Mouse (Mus musculus) brain, embryonic 14.5 days (tissue): ENCODE data around the gene Anln.

Source experiments
- CTCF ChIP-seq: fragments of 200-500 bp; IDR thresholded peaks from 2 replicates; pipeline ENCODE4 v1.5.1; 2012; ENCODE audit warnings: inconsistent platforms, mild to moderate bottlenecking, moderate library complexity, borderline replicate concordance; ENCODE audit not compliant: insufficient read depth, insufficient read length; ENCODE audit errors: extremely low read depth
- POLR2A ChIP-seq: fragments of 200-500 bp; IDR thresholded peaks from 2 replicates; pipeline ENCODE4 v1.6.1; 2012; ENCODE audit warnings: mild to moderate bottlenecking, inconsistent platforms, borderline replicate concordance; ENCODE audit not compliant: poor library complexity, insufficient read depth, insufficient read length, severe bottlenecking; ENCODE audit errors: extremely low read depth

DNA sequence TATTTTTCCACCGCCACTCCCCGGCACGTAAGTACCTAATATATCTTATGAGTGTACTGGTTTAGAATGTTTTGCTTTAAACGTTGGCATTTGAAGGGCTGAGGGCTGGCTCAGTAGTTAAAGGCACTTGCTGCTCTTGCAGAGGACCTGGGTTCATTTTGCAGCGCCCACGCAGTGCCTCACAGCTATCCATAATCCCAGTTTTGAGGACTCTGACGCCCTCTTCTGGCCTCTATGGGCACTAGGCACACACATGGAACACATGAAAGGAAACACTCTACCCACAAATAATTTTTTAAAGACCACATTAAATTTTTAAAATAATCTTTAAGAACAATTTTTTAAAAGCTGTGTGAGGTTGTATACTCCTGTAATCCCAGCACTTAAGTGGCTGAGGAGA, 20.5 kb upstream of the Anln start:
- TF ChIP-seq CTCF, result no peak
- TF ChIP-seq POLR2A, result no peak
